Comparison of ENCODE assay signal across 20 mouse cellular contexts in the genomic region with DNA sequence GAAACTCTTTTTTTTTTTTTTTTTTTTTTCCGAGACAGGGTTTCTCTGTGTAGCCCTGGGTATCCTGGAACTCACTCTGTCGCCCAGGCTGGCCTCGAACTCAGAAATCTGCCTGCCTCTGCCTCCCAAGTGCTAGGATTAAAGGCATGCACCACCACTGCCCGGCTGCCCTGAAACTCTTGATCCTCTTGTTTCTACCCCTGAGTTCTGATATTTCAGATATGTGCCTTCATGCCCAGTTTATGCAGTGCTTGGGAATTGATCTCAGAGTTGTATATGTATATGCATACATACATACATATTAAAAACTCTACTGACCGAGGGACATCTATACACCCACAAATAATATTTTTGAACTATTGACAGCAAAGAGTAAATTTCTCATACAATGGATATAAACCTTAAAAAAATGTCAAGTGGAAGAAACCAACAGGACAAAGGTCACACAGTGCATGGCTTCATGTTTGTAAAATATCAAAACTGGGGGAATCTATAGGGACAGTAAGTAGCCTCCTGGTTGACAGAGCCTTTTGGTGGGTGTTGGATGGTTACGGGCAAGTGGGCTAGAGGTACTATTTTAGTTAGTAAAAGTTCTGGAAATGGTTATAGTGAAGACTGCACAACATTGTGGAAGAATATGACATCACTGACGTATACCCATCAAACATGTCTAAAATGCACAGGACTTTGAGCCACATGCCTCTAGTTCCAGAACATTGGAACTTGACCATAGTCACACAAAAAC. TPM values are rescaled to one million over a fixed set of nuclear protein-coding genes. Genes with fewer than 3 reads are reported as not detected.
DNase-seq lines count a peak whose midpoint lies in the region; ATAC-seq and TF ChIP-seq lines count a peak whose summit lies in the region.
"Had no signal": no experiment of that assay in that cellular context is flagged by ENCODE, and none has a peak within 500 bp of the region (broad histone marks: within the 10 kb centered on the region; RNA-seq: fewer than 3 reads in every experiment).

No protein-coding gene starts in this region.

- H3K9me3 ChIP-seq in intestine, embryonic 15.5 days: no peaks in the 10 kb centered on the region
- H3K9me3 ChIP-seq in intestine, postnatal 0 days (ENCODE audit: control insufficient read depth): no peaks in the 10 kb centered on the region
- no peaks in the 10 kb centered on the region for H3K9me3 ChIP-seq in liver, embryonic 12.5 days (replicated peaks)
- no peaks in the 10 kb centered on the region for H3K9me3 ChIP-seq in hindbrain, embryonic 10.5 days
- H3K9me3 ChIP-seq: forebrain, embryonic 10.5 days; limb, embryonic 15.5 days; midbrain, embryonic 12.5 days had no signal

- WGBS in intestine, embryonic 15.5 days: 76% methylated on average over 7 of the region's 7 CpGs
- WGBS in intestine, postnatal 0 days: 76% methylated on average over 7 of the region's 7 CpGs
- WGBS in liver, embryonic 12.5 days (ENCODE audit: insufficient replicate concordance): 43% methylated on average over 7 of the region's 7 CpGs
- WGBS in hindbrain, embryonic 10.5 days: 79% methylated on average over 7 of the region's 7 CpGs

- DNase-seq in c-Kit-positive CD71-positive TER-119-positive erythroid progenitor cells, embryonic 14.5 days (ENCODE audit: low spot score): peak; percentile 89
- peak; percentile 79 to 90 for DNase-seq in spleen, postnatal 4 days (ENCODE audit: low spot score in 2 of 2)
- no peak for DNase-seq in gastrocnemius, adult 18-20 months (ENCODE audit: low spot score)
- DNase-seq in hindbrain, embryonic 10.5 days (ENCODE audit: low spot score): no peak
- DNase-seq: cerebellum, adult 11-12 months; cerebellum, postnatal 36 days; heart, postnatal 4 days; right cerebral cortex, adult 18-20 months; thymus, postnatal 36 days had no signal

- TF ChIP-seq CTCF in intestine, postnatal 0 days (IDR thresholded peaks at IDR 0.05; ENCODE audit: low read depth): no peak

- H3K4me2 ChIP-seq in intestine, embryonic 15.5 days (replicated peaks): no peak overlapping the region
- H3K4me2 ChIP-seq in intestine, postnatal 0 days (replicated peaks; ENCODE audit: low read depth): no peak overlapping the region
- peak overlapping the region; percentile 10 for H3K4me2 ChIP-seq in liver, embryonic 12.5 days
- H3K4me2 ChIP-seq: limb, embryonic 15.5 days; midbrain, embryonic 12.5 days had no signal

- peak; percentile 56; the same call in 1 of the 2 replicates for ATAC-seq in intestine, embryonic 15.5 days
- no peak for ATAC-seq in intestine, postnatal 0 days
- peak; percentile 77 for ATAC-seq in liver, embryonic 12.5 days

- no peaks in the 10 kb centered on the region for H3K4me1 ChIP-seq in intestine, embryonic 15.5 days (replicated peaks)
- H3K4me1 ChIP-seq in intestine, postnatal 0 days (replicated peaks; ENCODE audit: control insufficient read depth, insufficient read depth, low read length): no peaks in the 10 kb centered on the region
- H3K4me1 ChIP-seq in liver, embryonic 12.5 days: peaks cover 48% of the 10 kb centered on the region
- no peaks in the 10 kb centered on the region for H3K4me1 ChIP-seq in hindbrain, embryonic 10.5 days (replicated peaks)
- H3K4me1 ChIP-seq: forebrain, embryonic 10.5 days; limb, embryonic 15.5 days; midbrain, embryonic 12.5 days had no signal

- H3K36me3 ChIP-seq in intestine, embryonic 15.5 days: no peaks in the 10 kb centered on the region
- no peaks in the 10 kb centered on the region for H3K36me3 ChIP-seq in intestine, postnatal 0 days (ENCODE audit: control insufficient read depth, insufficient read depth)
- peaks cover 12% of the 10 kb centered on the region for H3K36me3 ChIP-seq in liver, embryonic 12.5 days
- H3K36me3 ChIP-seq in hindbrain, embryonic 10.5 days: no peaks in the 10 kb centered on the region
- H3K36me3 ChIP-seq: forebrain, embryonic 10.5 days; limb, embryonic 15.5 days; midbrain, embryonic 12.5 days had no signal

- H3K27me3 ChIP-seq in intestine, embryonic 15.5 days (replicated peaks): peaks cover 7% of the 10 kb centered on the region; the same call in 1 of the 2 replicates
- H3K27me3 ChIP-seq in intestine, postnatal 0 days (replicated peaks; ENCODE audit: control insufficient read depth, insufficient read depth, low read length): 0 out of 2 replicates have a peak, but pooled peaks cover 3% of the 10 kb centered on the region
- H3K27me3 ChIP-seq in liver, embryonic 12.5 days (replicated peaks): peaks cover 13% of the 10 kb centered on the region
- peaks cover 16% of the 10 kb centered on the region for H3K27me3 ChIP-seq in hindbrain, embryonic 10.5 days (ENCODE audit: insufficient read depth, poor library complexity, severe bottlenecking)

- H3K9ac ChIP-seq in intestine, embryonic 15.5 days: no peak overlapping the region
- H3K9ac ChIP-seq in intestine, postnatal 0 days (ENCODE audit: low read depth, low read length): no peak overlapping the region
- peak overlapping the region; percentile 40; the same call in 1 of the 2 replicates for H3K9ac ChIP-seq in liver, embryonic 12.5 days
- H3K9ac ChIP-seq: limb, embryonic 15.5 days; midbrain, embryonic 12.5 days had no signal

- H3K27ac ChIP-seq in intestine, embryonic 15.5 days: no peak overlapping the region
- no peak overlapping the region for H3K27ac ChIP-seq in intestine, postnatal 0 days (ENCODE audit: low read depth, low read length)
- peak overlapping the region; percentile 97 for H3K27ac ChIP-seq in liver, embryonic 12.5 days
- no peak overlapping the region for H3K27ac ChIP-seq in hindbrain, embryonic 10.5 days
- H3K27ac ChIP-seq: forebrain, embryonic 10.5 days; kidney, postnatal 0 days; limb, embryonic 15.5 days; macrophage; midbrain, embryonic 12.5 days had no signal

- no peak overlapping the region for H3K4me3 ChIP-seq in intestine, embryonic 15.5 days (replicated peaks)
- no peak overlapping the region for H3K4me3 ChIP-seq in intestine, postnatal 0 days (ENCODE audit: low read depth, low read length)
- peak overlapping the region; percentile 46 for H3K4me3 ChIP-seq in liver, embryonic 12.5 days
- H3K4me3 ChIP-seq in hindbrain, embryonic 10.5 days: no peak overlapping the region
- H3K4me3 ChIP-seq: forebrain, embryonic 10.5 days; limb, embryonic 15.5 days; midbrain, embryonic 12.5 days had no signal

RNA-seq across cellular contexts. Expression of a gene that starts 1.6 kb away (rescaled TPM):
- polyA plus RNA-seq in intestine, embryonic 15.5 days (2015; fragmentation: Nextera tagmentation; extraction: Ambion mirVana): 3.0 and 3.3 TPM in 2 replicates
- polyA plus RNA-seq in intestine, postnatal 0 days (2015; fragmentation: Nextera tagmentation; extraction: Ambion mirVana): not detected in 2 replicates
- 116 and 122 TPM in 2 replicates for polyA plus RNA-seq in liver, embryonic 12.5 days (2016; fragmentation: Nextera tagmentation; extraction: Ambion mirVana)
- total RNA-seq in gastrocnemius, adult 18-20 months (2021): not detected
- 6.2 and 6.4 TPM in 2 replicates for polyA plus RNA-seq in hindbrain, embryonic 10.5 days (2016; fragmentation: Nextera tagmentation; extraction: Ambion mirVana)
- polyA plus RNA-seq: C2C12, macrophage had no signal

RNA-seq across cellular contexts. Expression of a gene that starts 1.9 kb away (rescaled TPM):
- 4,064 and 4,369 TPM in 2 replicates for polyA plus RNA-seq in intestine, embryonic 15.5 days (2015; fragmentation: Nextera tagmentation; extraction: Ambion mirVana)
- polyA plus RNA-seq in intestine, postnatal 0 days (2015; fragmentation: Nextera tagmentation; extraction: Ambion mirVana): 405 and 624 TPM in 2 replicates
- polyA plus RNA-seq in liver, embryonic 12.5 days (2016; fragmentation: Nextera tagmentation; extraction: Ambion mirVana): 52,845 and 54,272 TPM in 2 replicates
- total RNA-seq in gastrocnemius, adult 18-20 months (2021): 100 to 1,000 TPM; 316 to 399 TPM
- 2,485 and 2,589 TPM in 2 replicates for polyA plus RNA-seq in hindbrain, embryonic 10.5 days (2016; fragmentation: Nextera tagmentation; extraction: Ambion mirVana)
- polyA plus RNA-seq: macrophage had no signal

RNA-seq across cellular contexts. Expression of a gene that starts 9.0 kb away (rescaled TPM):
- polyA plus RNA-seq in intestine, embryonic 15.5 days (2015; fragmentation: Nextera tagmentation; extraction: Ambion mirVana): 36.3 and 48.2 TPM in 2 replicates
- polyA plus RNA-seq in intestine, postnatal 0 days (2015; fragmentation: Nextera tagmentation; extraction: Ambion mirVana): 0.23 TPM in 1 of 2 replicates, not detected in the other
- polyA plus RNA-seq in liver, embryonic 12.5 days (2016; fragmentation: Nextera tagmentation; extraction: Ambion mirVana): 1,859 and 1,982 TPM in 2 replicates
- not detected for total RNA-seq in gastrocnemius, adult 18-20 months (2021)
- polyA plus RNA-seq in hindbrain, embryonic 10.5 days (2016; fragmentation: Nextera tagmentation; extraction: Ambion mirVana): 3,492 and 3,546 TPM in 2 replicates
- total RNA-seq: left cerebral cortex, postnatal 10 days had no signal
- polyA plus RNA-seq: C2C12; gonadal fat pad, adult 2 months; macrophage had no signal

RNA-seq across cellular contexts. Expression of a gene that starts 11.1 kb away (rescaled TPM):
- 10,966 and 11,197 TPM in 2 replicates for polyA plus RNA-seq in intestine, embryonic 15.5 days (2015; fragmentation: Nextera tagmentation; extraction: Ambion mirVana)
- 860 and 1,295 TPM in 2 replicates for polyA plus RNA-seq in intestine, postnatal 0 days (2015; fragmentation: Nextera tagmentation; extraction: Ambion mirVana)
- 121,851 and 123,321 TPM in 2 replicates for polyA plus RNA-seq in liver, embryonic 12.5 days (2016; fragmentation: Nextera tagmentation; extraction: Ambion mirVana)
- total RNA-seq in gastrocnemius, adult 18-20 months (2021): 100 to 1,000 TPM; 266 to 304 TPM
- polyA plus RNA-seq in hindbrain, embryonic 10.5 days (2016; fragmentation: Nextera tagmentation; extraction: Ambion mirVana): 4,383 and 4,938 TPM in 2 replicates
- polyA plus RNA-seq: C2C12, macrophage had no signal

RNA-seq across cellular contexts. Expression of a gene that starts 14.7 kb away (rescaled TPM):
- polyA plus RNA-seq in intestine, embryonic 15.5 days (2015; fragmentation: Nextera tagmentation; extraction: Ambion mirVana): 0.40 and 0.68 TPM in 2 replicates
- polyA plus RNA-seq in intestine, postnatal 0 days (2015; fragmentation: Nextera tagmentation; extraction: Ambion mirVana): 0.21 TPM in 1 of 2 replicates, not detected in the other
- 4.2 and 5.2 TPM in 2 replicates for polyA plus RNA-seq in liver, embryonic 12.5 days (2016; fragmentation: Nextera tagmentation; extraction: Ambion mirVana)
- total RNA-seq in gastrocnemius, adult 18-20 months (2021): not detected
- not detected in 2 replicates for polyA plus RNA-seq in hindbrain, embryonic 10.5 days (2016; fragmentation: Nextera tagmentation; extraction: Ambion mirVana)
- polyA plus RNA-seq: forebrain, embryonic 10.5 days; kidney, postnatal 0 days; macrophage had no signal

Comparison
In these comparisons a context has a peak if more than half of its experiments do, and no peak if none do; other contexts are left out.
1. RNA of a gene that starts 9.0 kb away (polyA plus RNA-seq): 3,492 to 3,546 TPM in hindbrain, embryonic 10.5 days, 1,859 to 1,982 TPM in liver, embryonic 12.5 days and 36.3 to 48.2 TPM in intestine, embryonic 15.5 days; 0.23 TPM in intestine, postnatal 0 days; every median in the first group is over 10 times any median in the second.
2. DNase-seq: peak in c-Kit-positive CD71-positive TER-119-positive erythroid progenitor cells, embryonic 14.5 days (single experiment) and spleen, postnatal 4 days (2 of 2); none in gastrocnemius, adult 18-20 months (single experiment) and hindbrain, embryonic 10.5 days (single experiment).
3. RNA of a gene that starts 1.6 kb away (polyA plus RNA-seq): 116 to 122 TPM in liver, embryonic 12.5 days; 6.2 to 6.4 TPM in hindbrain, embryonic 10.5 days, 3.0 to 3.3 TPM in intestine, embryonic 15.5 days and not detected in intestine, postnatal 0 days; every median in the first group is over 10 times any median in the second.
4. RNA of a gene that starts 1.9 kb away (polyA plus RNA-seq): 52,845 to 54,272 TPM in liver, embryonic 12.5 days; 4,064 to 4,369 TPM in intestine, embryonic 15.5 days, 2,485 to 2,589 TPM in hindbrain, embryonic 10.5 days and 405 to 624 TPM in intestine, postnatal 0 days; every median in the first group is over 10 times any median in the second.